Mouse (Mus musculus) lung, adult 18-20 months (tissue): ENCODE results near the gene Efna2.
A peak's percentile ranks its signal among the peaks of the same experiment; 100 is the strongest.
"Not testable (repeated sequence)": the region's sequence is repeated elsewhere in the genome, so short reads cannot be mapped to it uniquely, and the experiment has no call there.

Experiments used
- DNase-seq, 2 experiments: peaks; one replicate each; pipeline ENCODE4 v3.0.0; 2022; ENCODE audit warnings: mixed read lengths in 2 of 2

Efna2 gene

GRCm38 (mm10) chr10:80156002-80156751 is 23.1 kb upstream of the Efna2 start:
- no peak for DNase-seq

DNA sequence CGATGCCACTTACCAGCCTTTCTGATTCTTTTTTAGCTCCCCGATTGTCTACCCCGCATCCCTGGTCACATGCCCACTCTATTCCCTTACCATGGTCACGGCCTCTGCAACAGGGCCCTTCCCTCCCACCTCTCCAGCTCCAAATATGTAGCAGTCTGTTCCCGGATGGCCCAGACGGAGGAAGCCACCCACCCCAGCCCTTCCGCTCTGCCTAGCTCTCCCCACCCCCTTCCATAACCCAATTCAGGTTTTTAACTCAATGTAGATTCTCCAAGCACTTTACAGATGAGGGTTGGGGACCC is 22.6 kb upstream of the Efna2 start:
- DNase-seq, result peak; percentile 70 to 72

DNA sequence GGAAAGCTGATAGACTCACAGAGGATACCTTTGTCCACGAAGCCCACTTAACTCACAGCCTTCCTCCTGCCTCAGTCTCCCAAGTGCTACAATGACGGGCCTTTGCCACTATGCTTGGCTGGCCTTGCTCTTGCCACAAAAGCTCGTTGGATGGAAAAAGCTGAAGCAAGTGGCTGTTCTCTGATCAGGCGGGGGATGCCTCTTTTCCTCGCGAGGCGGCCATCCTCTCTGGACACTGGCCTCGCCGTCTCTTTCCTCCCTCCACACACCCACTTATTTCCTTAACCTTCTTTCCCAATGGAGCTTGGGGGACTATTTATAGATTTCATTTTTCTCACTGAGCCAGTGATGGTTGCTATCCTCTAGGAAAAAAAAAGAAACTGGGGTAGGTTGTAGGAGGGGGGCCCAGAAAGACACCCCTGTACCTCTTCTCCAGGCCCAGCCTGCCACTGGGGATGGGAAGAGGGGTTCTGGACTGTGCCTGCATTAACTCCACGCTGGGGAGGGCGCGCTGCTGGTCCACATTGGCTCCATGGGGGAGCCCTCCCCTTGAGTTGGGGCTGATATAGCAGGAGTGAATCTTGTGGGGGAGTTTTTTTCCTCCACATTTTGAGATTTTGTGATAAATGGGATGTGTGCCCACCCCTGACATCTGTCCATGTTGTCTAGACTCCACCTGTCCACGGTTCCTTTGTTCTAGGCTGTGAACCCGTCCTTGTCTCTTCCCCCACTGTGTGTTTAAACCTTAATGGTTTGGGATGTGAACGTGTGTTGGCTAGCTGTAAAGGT is 21.9 kb upstream of the Efna2 start:
- no peak for DNase-seq

DNA sequence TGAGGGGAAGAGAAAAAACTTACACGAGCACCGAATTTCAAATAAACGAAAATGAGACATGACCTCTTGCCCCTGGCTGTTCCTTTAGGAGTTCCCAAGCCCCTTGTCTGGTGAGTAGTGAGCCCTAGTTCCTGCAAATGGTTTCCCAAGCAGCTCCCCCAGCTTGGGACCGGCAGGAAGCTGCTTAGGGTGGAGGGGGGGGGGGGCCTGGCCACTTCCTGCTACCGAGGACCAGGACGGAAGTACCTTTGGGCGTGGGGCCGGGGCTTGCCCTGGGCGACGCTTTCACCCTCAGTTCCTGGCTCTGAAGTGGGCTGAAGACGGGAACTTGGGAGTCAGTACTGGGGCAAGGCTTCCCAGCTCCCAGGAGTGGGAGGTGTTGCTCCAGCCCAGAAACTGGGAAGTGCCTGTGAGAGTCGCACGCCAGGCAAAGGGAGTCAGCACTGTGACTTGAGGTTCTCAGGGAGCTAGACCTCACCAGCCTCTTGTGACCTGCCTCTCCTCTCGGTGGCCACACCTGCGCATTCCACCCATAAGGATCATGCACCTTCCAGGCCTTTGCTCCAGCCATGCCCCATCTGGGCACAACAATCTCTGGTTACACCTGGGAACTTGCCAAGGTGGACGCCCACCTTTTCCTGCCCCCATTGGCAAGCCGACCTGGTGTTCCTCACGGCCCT is 20.8 kb upstream of the Efna2 start:
- peak; percentile 89 to 92 for DNase-seq

GRCm38 (mm10) chr10:80159021-80159560 is 20.2 kb upstream of the Efna2 start:
- DNase-seq, result peak; percentile 73 to 81

- DNase-seq, result peak; percentile 99 to 100
These were observed 19.5 kb upstream of the Efna2 start for GRCm38 (mm10) chr10:80159561-80160454.

DNA sequence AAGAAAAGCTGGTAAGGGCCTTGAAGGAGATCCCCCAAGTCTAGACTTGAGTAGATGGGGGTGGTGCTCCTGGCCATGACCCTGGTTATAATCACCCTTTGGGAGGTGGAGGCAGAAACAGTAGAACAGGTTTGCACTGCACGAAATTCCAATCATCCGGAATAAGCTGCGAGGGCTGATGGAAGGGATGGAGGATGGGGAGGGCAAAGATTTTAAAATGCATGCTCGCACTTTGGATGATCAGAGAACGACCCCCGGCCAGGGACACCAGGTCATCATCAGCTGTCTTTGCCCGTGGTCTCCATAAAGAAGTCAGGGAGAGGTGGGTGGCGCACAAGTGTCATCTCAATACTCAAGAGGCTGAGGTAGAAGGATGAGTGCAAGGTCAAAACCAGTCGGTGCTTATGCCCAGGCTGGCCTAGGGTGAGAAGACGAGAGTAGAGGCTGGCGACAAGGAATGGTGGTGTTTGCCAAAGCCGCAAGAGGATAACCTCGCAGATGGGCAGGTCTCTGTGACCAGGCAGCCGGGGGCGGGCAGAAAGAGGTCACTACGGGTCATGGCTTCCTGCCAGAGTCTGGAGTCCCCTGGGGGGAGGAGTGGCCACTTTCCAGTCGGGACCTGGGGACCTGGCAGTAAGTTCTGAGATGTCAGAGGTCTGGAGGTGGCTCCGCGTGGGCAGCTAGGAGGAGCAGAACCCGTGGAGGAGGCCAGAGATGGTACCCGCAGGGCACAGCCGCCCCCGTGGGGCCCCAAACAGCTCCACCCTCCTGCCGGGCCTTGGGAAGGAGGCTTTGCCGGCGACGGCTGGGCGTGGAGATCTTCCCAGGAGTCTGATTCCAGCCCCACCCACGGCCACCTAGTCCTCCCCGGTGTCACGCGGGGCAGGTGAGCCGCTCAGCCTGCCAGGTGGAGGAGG is 18.6 kb upstream of the Efna2 start:
- peak; percentile 92 to 95 for DNase-seq

DNA sequence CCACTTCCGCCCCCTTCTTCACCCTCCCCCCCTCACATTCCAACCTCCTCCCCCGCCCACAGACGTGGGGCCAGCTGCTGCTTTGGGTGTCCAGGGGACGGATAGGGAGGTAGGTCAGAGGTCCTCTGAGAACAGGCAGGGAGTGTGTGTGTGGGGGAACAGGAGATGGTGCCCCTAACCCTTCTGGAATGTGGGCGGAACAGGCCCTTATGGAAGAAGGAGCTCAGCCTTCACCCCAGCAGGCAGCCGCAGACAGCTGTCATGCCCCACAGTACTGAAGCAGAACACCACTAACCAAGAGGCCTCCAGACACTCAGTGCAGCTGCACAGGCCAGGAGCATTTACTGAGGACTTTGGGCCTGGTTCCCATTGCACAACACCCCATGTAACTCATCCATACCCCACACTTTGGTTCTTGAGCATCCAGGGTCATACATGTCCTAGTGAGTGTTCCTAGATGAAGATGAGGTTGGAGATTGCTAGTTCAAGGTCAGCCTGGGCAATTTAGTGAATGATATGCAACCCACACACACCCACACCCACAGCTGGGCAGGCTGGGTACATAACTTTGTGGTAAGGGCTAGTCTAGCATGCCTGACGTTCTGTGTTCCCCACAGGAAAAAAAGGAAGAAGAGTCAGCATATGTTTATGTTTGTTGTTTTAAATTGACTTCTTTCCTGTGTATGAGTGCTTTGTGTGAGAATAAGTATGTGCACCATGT is 17.6 kb upstream of the Efna2 start:
- peak; percentile 51 to 62 for DNase-seq

- DNase-seq, result no peak
These were observed 17.1 kb upstream of the Efna2 start for GRCm38 (mm10) chr10:80162243-80162608.

DNA sequence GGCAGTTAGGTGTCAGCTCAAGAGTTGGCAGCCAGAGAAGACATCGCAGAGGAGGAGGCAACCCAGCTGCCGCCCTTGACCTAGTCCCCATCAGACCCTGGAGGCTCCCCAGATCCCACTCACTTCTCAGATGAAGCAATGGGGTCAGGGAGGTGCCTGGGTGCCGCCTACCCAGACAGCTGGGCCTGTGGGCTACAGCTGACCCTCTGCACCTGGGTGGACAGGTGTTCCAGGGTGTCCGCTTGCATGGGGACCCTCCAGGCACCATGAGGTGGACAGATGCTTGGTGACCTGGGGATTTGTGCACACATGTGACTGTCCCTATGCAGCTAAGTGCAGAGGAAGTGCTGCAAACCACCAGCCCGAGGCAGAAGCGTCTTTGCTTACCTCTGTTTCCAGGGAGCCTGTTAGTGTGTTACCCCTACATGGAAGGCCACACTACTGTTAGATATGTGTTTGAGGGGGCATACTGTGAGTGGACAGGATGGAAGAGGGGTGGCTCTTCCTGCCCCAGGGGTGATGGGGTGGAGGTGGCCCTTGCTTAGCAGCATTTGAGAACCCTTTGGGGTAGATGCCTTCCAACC is 16.5 kb upstream of the Efna2 start:
- no peak for DNase-seq

DNA sequence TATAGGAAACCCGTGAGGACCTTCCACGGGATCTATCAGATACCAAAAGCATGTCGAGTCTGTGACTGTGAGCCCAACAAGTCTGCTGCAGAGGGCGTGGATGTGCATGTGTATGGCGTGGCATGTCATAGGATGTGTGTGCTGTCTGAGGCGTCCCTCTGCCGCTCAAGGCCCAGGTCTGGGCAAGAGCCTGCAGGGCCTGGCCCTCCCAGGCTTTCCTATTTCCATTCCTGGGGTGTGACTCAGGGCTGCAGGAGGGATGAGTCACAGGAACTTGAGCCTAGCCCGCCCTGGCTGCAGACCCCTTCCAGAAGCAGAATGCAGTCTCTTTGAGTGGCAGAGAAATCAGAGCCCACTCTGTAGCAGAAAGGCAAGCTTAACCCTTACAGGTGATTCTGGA is 15.6 kb upstream of the Efna2 start:
- peak in 1 of 2 experiments; percentile 50 for DNase-seq

- peak in 1 of 2 experiments; percentile 33 for DNase-seq
These were observed 14.9 kb upstream of the Efna2 start for GRCm38 (mm10) chr10:80164161-80164997.

- peak; percentile 98 for DNase-seq
These were observed 14.3 kb upstream of the Efna2 start for GRCm38 (mm10) chr10:80164998-80165344.

- DNase-seq, result peak in 1 of 2 experiments; percentile 31
These were observed 13.7 kb upstream of the Efna2 start, which contains the start of gene Cirbp for GRCm38 (mm10) chr10:80165392-80166128. Gene Cirbp (plus strand): TSS chr10:80165985.

- not testable (repeated sequence) for DNase-seq
These were observed 13.1 kb upstream of the Efna2 start for GRCm38 (mm10) chr10:80166136-80166535.

GRCm38 (mm10) chr10:80167460-80168037 is 11.7 kb upstream of the Efna2 start:
- DNase-seq, result peak; percentile 98

- peak; percentile 93 to 95 for DNase-seq
These were observed 11.1 kb upstream of the Efna2 start for GRCm38 (mm10) chr10:80168038-80168661.

- no peak for DNase-seq
These were observed 10.2 kb upstream of the Efna2 start for GRCm38 (mm10) chr10:80169070-80169469.
